Mouse (Mus musculus): Measurements from ENCODE around the gene Dpyd.

Gene Dpyd

DNA sequence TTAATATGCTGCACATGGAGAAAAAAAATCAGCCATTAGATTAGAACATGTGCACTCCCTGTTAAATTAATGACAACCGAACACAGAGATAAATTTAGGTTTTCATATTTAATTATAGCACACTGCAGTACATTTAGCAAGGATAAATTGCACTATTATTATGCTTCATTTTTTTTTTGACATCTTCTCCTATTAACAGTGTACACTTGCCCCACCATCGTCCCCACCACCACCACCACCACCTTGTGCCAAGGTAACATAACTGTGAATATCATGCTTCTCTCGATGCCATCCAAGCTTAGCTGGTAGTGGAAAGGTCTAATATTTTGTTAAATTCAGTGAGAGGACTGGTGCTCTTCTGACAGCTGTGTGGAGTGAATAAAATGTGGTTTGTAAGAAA is 800.5 kb downstream of the Dpyd start:
- DNase-seq, result no peak

DNA sequence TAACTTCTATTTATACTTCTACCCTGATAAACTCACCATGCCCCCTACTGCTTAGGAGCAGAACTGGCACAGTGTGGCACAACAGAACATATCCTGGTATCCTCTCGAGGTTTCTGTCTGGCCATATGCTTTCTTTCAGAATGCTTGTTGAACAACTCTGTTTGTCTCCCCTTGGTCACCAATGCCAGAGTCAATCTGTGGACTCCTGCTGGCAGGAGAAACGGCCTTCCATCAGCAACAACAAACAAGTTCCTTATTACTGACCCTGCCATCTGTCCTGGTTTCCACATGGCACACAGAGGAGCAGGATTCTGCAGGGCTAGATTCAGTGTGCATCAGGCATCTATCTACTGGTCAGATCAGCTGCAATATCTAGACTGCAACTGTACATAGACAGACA is 807.0 kb downstream of the Dpyd start:
- no peak for DNase-seq

DNA sequence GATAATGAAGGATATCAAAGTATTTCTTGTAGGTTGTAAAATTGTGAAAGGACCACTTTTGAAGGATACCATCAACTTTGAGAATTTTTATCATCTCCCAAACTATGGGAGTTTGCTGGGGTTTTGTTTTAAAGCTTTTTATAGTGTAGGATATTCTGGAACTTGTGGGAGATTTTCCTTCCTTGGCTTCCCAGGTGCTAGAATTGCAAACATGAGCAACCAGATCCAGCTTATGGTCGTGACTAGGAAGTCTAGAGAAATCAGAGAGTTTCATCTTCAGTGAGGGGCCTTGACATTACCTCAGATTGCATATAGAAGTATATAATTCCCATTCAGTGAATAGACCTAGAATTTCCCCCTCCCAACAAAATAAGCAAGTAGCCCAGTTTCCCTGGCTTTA is 819.2 kb downstream of the Dpyd start:
- no peak for DNase-seq

GRCm38 (mm10) chr3:119382395-119382794 is 820.5 kb downstream of the Dpyd start:
- DNase-seq, result no peak

DNA sequence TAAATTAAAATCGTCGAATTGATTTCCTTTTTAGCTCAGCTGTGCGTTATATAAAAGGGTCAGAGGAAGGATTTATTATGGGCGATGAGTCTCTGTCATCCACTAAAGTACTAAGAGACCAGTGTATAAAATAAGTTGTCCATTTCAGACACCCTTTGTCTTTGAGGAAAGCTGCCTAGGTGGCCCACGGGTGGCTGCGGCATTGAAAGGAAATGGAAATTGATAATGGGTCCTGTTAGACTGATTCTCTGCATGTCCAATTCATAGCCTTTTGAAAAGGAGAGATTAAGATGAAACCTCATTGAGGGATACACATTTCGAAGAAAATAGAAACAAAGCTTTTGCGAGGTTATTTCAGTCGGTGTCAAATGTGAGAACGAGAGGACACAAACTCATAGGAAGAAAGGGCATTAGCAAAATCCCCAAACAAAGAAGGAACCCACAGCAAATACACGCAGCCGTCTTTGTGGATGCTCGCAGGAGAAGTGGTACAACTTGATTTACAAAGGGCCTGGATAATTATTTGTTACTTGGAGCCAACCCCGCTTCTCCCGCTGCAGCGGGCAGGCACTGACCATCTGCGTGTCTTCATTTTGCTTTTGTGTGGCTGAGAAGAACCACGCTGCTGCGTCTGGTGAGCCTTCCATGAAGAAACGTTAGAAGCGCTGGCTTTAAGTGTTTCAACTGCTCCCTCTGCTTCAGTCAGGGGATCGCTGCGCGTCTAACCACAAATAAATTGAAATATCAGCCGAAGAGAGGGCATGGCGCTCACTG is 825.6 kb downstream of the Dpyd start:
- no peak for DNase-seq

DNA sequence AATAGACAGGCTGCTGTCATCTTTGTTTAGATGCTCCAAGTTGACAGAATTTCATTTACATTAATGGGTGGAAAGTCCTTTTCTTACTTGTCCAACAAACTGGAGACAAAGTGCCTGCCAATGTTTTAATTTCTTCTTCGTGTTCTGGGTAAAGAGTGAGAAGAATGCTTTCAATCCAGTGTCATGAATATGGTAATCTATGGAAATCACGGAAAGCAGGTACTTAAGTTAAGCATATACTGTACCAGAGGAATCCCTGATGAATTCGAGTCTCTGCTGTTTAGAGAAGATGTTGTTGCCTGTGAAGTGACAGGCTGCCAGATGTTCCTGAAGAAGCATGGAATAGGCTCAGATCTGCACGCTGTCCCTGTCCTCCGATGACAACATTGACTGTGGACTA is 835.3 kb downstream of the Dpyd start:
- DNase-seq, result no peak

GRCm38 (mm10) chr3:119402836-119403728 is 841.2 kb downstream of the Dpyd start:
- DNase-seq, result no peak

GRCm38 (mm10) chr3:119419087-119419709 is 857.3 kb downstream of the Dpyd start:
- peak; percentile 9 for DNase-seq

GRCm38 (mm10) chr3:119419745-119420144 is 857.8 kb downstream of the Dpyd start:
- no peak for DNase-seq

GRCm38 (mm10) chr3:119431339-119431738 is 869.4 kb downstream of the Dpyd start:
- DNase-seq, result no peak

GRCm38 (mm10) chr3:119431757-119432156 is 869.8 kb downstream of the Dpyd start:
- DNase-seq, result no peak

GRCm38 (mm10) chr3:119447559-119447958 is 885.6 kb downstream of the Dpyd start:
- no peak for DNase-seq

DNA sequence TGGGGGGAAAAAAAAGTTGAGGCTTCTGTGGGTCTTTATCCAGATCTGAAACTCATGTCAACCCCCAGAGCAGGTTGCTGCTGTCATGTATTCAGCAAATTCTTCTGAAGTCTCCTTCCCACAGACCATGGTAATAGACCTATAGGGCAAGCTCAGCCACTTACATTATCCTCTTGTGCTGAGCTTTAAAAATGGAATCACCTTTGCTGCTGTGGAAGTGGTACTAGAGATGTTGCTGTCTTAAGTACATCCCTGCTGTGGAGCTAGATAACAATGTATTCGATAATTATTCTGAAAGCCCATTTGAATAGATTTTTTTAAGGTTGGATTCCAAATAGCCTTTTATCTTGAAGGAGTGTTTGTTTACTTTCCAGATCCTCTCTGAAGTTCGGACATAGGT is 902.1 kb downstream of the Dpyd start:
- DNase-seq, result no peak

DNA sequence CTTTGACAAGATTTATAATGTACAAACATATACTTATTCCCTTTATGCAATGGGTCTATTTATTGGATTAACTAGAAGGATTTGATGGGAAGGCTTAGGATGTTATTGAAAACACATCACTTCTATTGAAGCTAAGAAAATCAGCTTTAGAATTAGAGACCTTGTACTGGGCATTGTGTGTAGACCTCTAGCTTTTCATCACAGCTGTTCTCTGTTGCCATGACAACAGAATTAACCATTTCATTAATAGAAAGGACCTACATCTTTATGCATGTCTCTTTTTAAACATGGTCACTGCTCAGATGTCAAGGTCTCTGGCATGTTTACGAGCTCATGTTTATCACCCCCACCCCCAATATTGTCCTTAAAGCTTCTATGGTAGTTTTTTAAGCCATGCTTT is 902.5 kb downstream of the Dpyd start:
- DNase-seq, result no peak

- DNase-seq, result no peak
Measured at GRCm38 (mm10) chr3:119467723-119468122, 905.8 kb downstream of the Dpyd start.

All from right cerebral cortex, postnatal 14 days (tissue).